Mouse (Mus musculus): ENCODE results near the gene Mob3b. TPM values are rescaled to one million over a fixed set of nuclear protein-coding genes. Genes with fewer than 3 reads are reported as not detected.

Gene Mob3b
- 8.5 and 9.7 TPM in 2 replicates for polyA plus RNA-seq (2015; fragmentation: Nextera tagmentation; extraction: Ambion mirVana)

GRCm38 (mm10) chr4:35156751-35157611, at the start of gene Mob3b:
Gene Mob3b, minus strand, starts transcription at chr4:35157484.
- Histone ChIP-seq H3K4me3 (replicated peaks) (peak within 1 kb of the TSS; percentile 64), H3K9ac (peak within 1 kb of the TSS; percentile 57), H3K4me1 (replicated peaks) (peaks cover 10% of the 10 kb centered on the region; the same call in 1 of the 2 replicates), H3K27me3 (peaks cover 31% of the 10 kb centered on the region), H3K36me3 (replicated peaks) (no peaks in the 10 kb centered on the region), H3K9me3 (replicated peaks) (no peaks in the 10 kb centered on the region), H3K27ac (replicated peaks) (peak within 1 kb of the TSS; percentile 76), H3K4me2 (peak within 1 kb of the TSS; percentile 84)
- WGBS (ENCODE audit: insufficient replicate concordance), result under 1% methylated on average over 50 of the region's 50 CpGs
- ATAC-seq (ENCODE audit: insufficient read depth), result peak; percentile 65

- H3K27ac ChIP-seq (replicated peaks), result no peak overlapping the region
- no peaks in the 10 kb centered on the region for H3K27me3 ChIP-seq
- WGBS (ENCODE audit: insufficient replicate concordance), result 59% methylated on average over 7 of the region's 7 CpGs
- H3K9me3 ChIP-seq (replicated peaks), result no peaks in the 10 kb centered on the region
- no peak overlapping the region for H3K9ac ChIP-seq
- no peaks in the 10 kb centered on the region for H3K4me1 ChIP-seq (replicated peaks)
- H3K4me3 ChIP-seq (replicated peaks), result no peak overlapping the region
- H3K36me3 ChIP-seq (replicated peaks), result no peaks in the 10 kb centered on the region
- ATAC-seq (ENCODE audit: insufficient read depth), result no peak
- H3K4me2 ChIP-seq, result no peak overlapping the region
Measured at GRCm38 (mm10) chr4:35204659-35205058, 47.4 kb upstream of the Mob3b start.

DNA sequence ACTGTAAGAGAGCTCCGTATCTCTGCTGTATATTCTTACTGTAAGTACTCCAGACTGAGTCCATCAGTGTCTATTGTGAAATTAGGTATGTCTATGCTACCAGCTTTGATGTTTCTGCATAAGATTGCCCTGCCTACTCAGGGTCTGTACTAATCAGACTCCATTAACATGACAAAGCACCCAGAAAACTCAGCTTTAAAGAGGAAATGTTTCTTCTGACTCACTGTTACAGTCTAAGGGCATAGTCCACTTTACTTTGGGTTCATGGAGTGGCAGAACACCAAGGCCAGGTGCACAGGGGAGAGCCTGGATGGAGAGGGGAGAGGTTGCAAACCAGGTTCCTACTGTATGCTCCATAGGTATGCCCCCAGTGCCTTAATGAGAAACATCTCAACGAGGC, 46.4 kb upstream of the Mob3b start:
- Histone ChIP-seq H3K27me3 (no peaks in the 10 kb centered on the region), H3K4me3 (replicated peaks) (no peak overlapping the region), H3K4me2 (no peak overlapping the region), H3K36me3 (replicated peaks) (no peaks in the 10 kb centered on the region), H3K9ac (no peak overlapping the region), H3K9me3 (replicated peaks) (no peaks in the 10 kb centered on the region), H3K27ac (replicated peaks) (no peak overlapping the region), H3K4me1 (replicated peaks) (no peaks in the 10 kb centered on the region)
- ATAC-seq (ENCODE audit: insufficient read depth), result no peak
- WGBS (ENCODE audit: insufficient replicate concordance), result 84% methylated on average over 2 of the region's 2 CpGs

GRCm38 (mm10) chr4:35201700-35202099, 44.4 kb upstream of the Mob3b start:
- 31% methylated on average over 5 of the region's 5 CpGs for WGBS (ENCODE audit: insufficient replicate concordance)
- Histone ChIP-seq H3K9ac (no peak overlapping the region), H3K9me3 (replicated peaks) (no peaks in the 10 kb centered on the region), H3K36me3 (replicated peaks) (no peaks in the 10 kb centered on the region), H3K27ac (replicated peaks) (no peak overlapping the region), H3K27me3 (no peaks in the 10 kb centered on the region), H3K4me2 (no peak overlapping the region), H3K4me1 (replicated peaks) (no peaks in the 10 kb centered on the region), H3K4me3 (replicated peaks) (no peak overlapping the region)
- peak; percentile 18; the same call in 1 of the 2 replicates for ATAC-seq (ENCODE audit: insufficient read depth)

DNA sequence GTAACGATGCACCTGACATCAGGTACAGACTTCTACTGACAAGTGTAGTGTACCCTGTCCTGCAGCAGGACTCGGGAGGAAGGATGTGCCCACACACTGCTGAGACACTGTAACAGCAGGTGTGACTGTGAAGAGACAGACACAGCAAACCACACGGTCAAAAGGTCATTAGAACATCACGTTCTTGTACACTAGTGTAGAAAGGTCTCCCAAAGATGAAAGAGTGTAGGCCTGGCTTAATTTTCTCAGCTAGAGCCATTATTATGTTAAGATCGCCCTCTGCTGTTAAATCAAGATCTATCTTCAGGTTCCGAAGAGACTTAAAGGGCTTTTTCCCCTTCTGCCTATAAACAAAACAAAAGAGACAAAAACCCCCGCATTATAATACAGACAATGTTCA, 35.4 kb upstream of the Mob3b start:
- Histone ChIP-seq H3K27ac (replicated peaks) (no peak overlapping the region), H3K9me3 (replicated peaks) (no peaks in the 10 kb centered on the region), H3K9ac (no peak overlapping the region), H3K36me3 (replicated peaks) (no peaks in the 10 kb centered on the region), H3K4me2 (no peak overlapping the region), H3K4me3 (replicated peaks) (no peak overlapping the region), H3K27me3 (no peaks in the 10 kb centered on the region), H3K4me1 (replicated peaks) (peaks cover 15% of the 10 kb centered on the region)
- ATAC-seq (ENCODE audit: insufficient read depth), result no peak
- 44% methylated on average over 7 of the region's 7 CpGs for WGBS (ENCODE audit: insufficient replicate concordance)

DNA sequence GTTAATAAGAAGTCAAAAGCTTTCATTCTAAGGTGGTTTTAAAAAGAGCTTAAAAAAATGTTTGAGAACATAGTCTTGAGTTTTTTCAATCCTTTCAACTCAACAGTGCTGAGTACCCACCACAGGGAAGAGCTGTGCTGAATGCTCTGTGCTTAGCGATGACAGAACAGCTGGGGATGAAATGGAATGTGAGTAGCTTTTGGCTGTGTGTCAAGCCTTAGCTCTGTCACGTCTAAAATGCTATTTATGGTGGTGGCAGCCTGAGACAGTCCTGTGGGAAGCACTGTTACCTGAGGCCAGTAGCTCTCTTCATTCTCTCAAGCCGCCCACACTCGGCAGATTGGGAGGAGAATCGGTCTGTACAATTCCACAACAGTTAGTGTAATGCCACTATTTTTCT, 32.5 kb upstream of the Mob3b start:
- no peaks in the 10 kb centered on the region for H3K9me3 ChIP-seq (replicated peaks)
- H3K4me2 ChIP-seq, result no peak overlapping the region
- no peak for ATAC-seq (ENCODE audit: insufficient read depth)
- peaks cover 16% of the 10 kb centered on the region for H3K4me1 ChIP-seq (replicated peaks)
- no peak overlapping the region for H3K4me3 ChIP-seq (replicated peaks)
- no peak overlapping the region for H3K27ac ChIP-seq (replicated peaks)
- WGBS (ENCODE audit: insufficient replicate concordance), result 76% methylated on average over 5 of the region's 5 CpGs
- no peak overlapping the region for H3K9ac ChIP-seq
- H3K27me3 ChIP-seq, result no peaks in the 10 kb centered on the region
- H3K36me3 ChIP-seq (replicated peaks), result no peaks in the 10 kb centered on the region

DNA sequence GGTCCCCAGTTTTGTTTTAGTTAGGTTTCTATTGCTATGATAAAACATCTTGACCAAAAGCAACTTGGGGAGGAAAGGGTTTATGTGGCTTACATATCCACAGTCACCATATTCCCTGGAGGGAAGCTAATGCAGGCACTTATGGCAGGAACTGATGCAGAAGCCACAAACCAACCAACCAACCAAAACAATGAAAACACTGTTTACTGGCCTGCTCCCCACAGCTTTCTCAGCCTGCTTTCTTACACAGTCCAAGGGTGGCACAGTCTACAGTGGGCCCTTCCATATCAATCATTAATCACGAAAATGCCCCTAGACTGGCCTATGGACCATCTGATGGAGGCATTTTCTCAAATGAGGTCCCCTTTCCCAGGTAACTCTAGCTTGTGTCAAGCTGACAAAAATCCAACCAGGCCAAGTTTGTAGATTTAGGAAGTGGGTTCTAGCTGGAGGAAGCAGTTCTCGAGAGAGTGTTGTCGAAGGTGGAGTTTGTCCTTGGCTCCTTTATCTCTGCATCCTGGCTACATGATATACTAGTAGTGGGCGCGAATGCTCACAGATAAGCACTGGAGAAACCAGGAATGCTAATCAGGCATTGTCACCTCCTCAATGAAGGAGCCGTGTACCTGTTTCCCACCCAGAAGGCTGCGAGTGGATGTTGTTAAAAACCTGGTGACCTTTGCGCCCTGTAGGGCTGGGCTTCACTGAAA, 30.5 kb upstream of the Mob3b start:
- Histone ChIP-seq H3K4me2 (no peak overlapping the region), H3K9ac (no peak overlapping the region), H3K9me3 (replicated peaks) (no peaks in the 10 kb centered on the region), H3K4me1 (replicated peaks) (peaks cover 16% of the 10 kb centered on the region), H3K27me3 (no peaks in the 10 kb centered on the region), H3K27ac (replicated peaks) (no peak overlapping the region), H3K4me3 (replicated peaks) (no peak overlapping the region), H3K36me3 (replicated peaks) (no peaks in the 10 kb centered on the region)
- WGBS (ENCODE audit: insufficient replicate concordance), result 37% methylated on average over 8 of the region's 8 CpGs
- ATAC-seq (ENCODE audit: insufficient read depth), result 0 out of 2 replicates have a peak, but pooled peaks have one; percentile 22

GRCm38 (mm10) chr4:35177926-35178645, 20.8 kb upstream of the Mob3b start:
- H3K27me3 ChIP-seq, result no peaks in the 10 kb centered on the region
- no peaks in the 10 kb centered on the region for H3K4me1 ChIP-seq (replicated peaks)
- no peaks in the 10 kb centered on the region for H3K36me3 ChIP-seq (replicated peaks)
- H3K4me2 ChIP-seq, result no peak overlapping the region
- 69% methylated on average over 12 of the region's 12 CpGs for WGBS (ENCODE audit: insufficient replicate concordance)
- no peaks in the 10 kb centered on the region for H3K9me3 ChIP-seq (replicated peaks)
- H3K4me3 ChIP-seq (replicated peaks), result no peak overlapping the region
- no peak for ATAC-seq (ENCODE audit: insufficient read depth)
- no peak overlapping the region for H3K27ac ChIP-seq (replicated peaks)
- no peak overlapping the region for H3K9ac ChIP-seq

DNA sequence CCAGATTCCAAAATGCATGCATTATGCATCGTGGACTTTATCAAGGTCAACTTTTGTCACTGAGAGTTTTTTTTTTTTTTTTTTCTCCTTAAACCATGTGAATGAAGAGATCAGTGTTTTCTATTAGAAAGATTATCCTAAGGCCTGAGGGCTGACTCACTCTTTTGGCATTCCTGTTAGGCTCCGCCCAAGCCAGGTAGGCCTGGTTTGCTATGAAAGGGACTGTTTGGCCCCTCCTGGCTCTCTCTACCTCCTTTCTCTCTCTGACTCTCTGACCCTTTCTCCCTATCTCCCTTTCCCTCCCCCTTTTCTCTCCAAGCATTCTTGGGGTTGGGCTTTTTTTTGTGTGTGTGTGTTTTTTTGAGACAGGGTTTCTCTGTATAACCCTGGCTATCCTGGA, 18.3 kb upstream of the Mob3b start:
- no peak for ATAC-seq (ENCODE audit: insufficient read depth)
- Histone ChIP-seq H3K4me3 (replicated peaks) (no peak overlapping the region), H3K27me3 (no peaks in the 10 kb centered on the region), H3K27ac (replicated peaks) (no peak overlapping the region), H3K36me3 (replicated peaks) (no peaks in the 10 kb centered on the region), H3K4me2 (no peak overlapping the region), H3K4me1 (replicated peaks) (no peaks in the 10 kb centered on the region), H3K9ac (no peak overlapping the region), H3K9me3 (replicated peaks) (no peaks in the 10 kb centered on the region)
- 67% methylated on average over 2 of the region's 2 CpGs for WGBS (ENCODE audit: insufficient replicate concordance)

- no peak overlapping the region for H3K4me3 ChIP-seq (replicated peaks)
- H3K9me3 ChIP-seq (replicated peaks), result no peaks in the 10 kb centered on the region
- H3K4me1 ChIP-seq (replicated peaks), result no peaks in the 10 kb centered on the region
- no peak overlapping the region for H3K4me2 ChIP-seq
- H3K9ac ChIP-seq, result no peak overlapping the region
- no peak overlapping the region for H3K27ac ChIP-seq (replicated peaks)
- ATAC-seq (ENCODE audit: insufficient read depth), result no peak
- no peaks in the 10 kb centered on the region for H3K27me3 ChIP-seq
- no peaks in the 10 kb centered on the region for H3K36me3 ChIP-seq (replicated peaks)
- 47% methylated on average over 1 of the region's 1 CpGs for WGBS (ENCODE audit: insufficient replicate concordance)
Measured at GRCm38 (mm10) chr4:35173551-35173950, 16.3 kb upstream of the Mob3b start.

DNA sequence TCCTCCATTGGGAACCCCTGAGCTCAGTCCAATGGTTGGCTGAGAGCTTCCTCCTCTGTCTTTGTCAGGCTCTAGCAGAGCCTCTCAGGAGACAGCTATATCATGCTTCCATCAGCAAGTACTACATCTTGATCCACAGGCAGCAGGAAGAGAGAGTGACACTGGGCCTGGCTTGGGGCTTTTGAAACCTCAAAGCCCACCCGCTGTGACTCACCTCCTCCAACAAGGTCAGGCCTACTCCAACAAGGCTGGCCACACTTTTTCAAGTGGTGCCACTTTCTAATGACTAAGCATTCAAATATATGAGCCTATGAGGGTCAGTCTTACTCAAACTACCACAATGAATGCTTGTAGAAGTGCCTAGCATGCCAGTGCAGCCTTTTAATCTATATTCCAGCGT, 15.2 kb upstream of the Mob3b start:
- H3K36me3 ChIP-seq (replicated peaks), result no peaks in the 10 kb centered on the region
- no peaks in the 10 kb centered on the region for H3K4me1 ChIP-seq (replicated peaks)
- no peak overlapping the region for H3K9ac ChIP-seq
- no peaks in the 10 kb centered on the region for H3K27me3 ChIP-seq
- ATAC-seq (ENCODE audit: insufficient read depth), result no peak
- no peak overlapping the region for H3K4me2 ChIP-seq
- 65% methylated on average over 2 of the region's 2 CpGs for WGBS (ENCODE audit: insufficient replicate concordance)
- no peaks in the 10 kb centered on the region for H3K9me3 ChIP-seq (replicated peaks)
- no peak overlapping the region for H3K4me3 ChIP-seq (replicated peaks)
- no peak overlapping the region for H3K27ac ChIP-seq (replicated peaks)
